Mouse (Mus musculus): ENCODE results near the gene Lmx1a. TPM values are rescaled to one million over a fixed set of nuclear protein-coding genes. Genes with fewer than 3 reads are reported as not detected.

Gene Lmx1a
- polyA plus RNA-seq, 1 experiment from 2014 or later = 0.63 TPM

GRCm38 (mm10) chr1:167754636-167755522 lies 65.8 kb downstream of the Lmx1a start:
- WGBS = 28% methylated on average over 14 of the region's 14 CpGs
- no peak for ATAC-seq (ENCODE audit: insufficient number of reproducible peaks, insufficient read depth, low FRiP score, low TSS enrichment, low read depth)
- H3K27ac ChIP-seq = no peak overlapping the region
- 0 out of 2 replicates have a peak overlapping the region, but pooled peaks have one; percentile 16 for H3K9ac ChIP-seq
- H3K36me3 ChIP-seq = no peaks in the 10 kb centered on the region
- H3K27me3 ChIP-seq = 0 out of 2 replicates have a peak, but pooled peaks cover 5% of the 10 kb centered on the region
- H3K9me3 ChIP-seq = no peaks in the 10 kb centered on the region
- H3K4me1 ChIP-seq = peaks cover 21% of the 10 kb centered on the region
- H3K4me3 ChIP-seq = no peak overlapping the region
- no peak overlapping the region for H3K4me2 ChIP-seq

- no peak for ATAC-seq (ENCODE audit: insufficient number of reproducible peaks, insufficient read depth, low FRiP score, low TSS enrichment, low read depth)
- H3K27me3 ChIP-seq = peaks cover 8% of the 10 kb centered on the region; the same call in 1 of the 2 replicates
- H3K4me2 ChIP-seq = no peak overlapping the region
- H3K27ac ChIP-seq = no peak overlapping the region
- no peaks in the 10 kb centered on the region for H3K9me3 ChIP-seq
- H3K4me1 ChIP-seq = peaks cover 35% of the 10 kb centered on the region
- WGBS = 52% methylated on average over 8 of the region's 8 CpGs
- no peaks in the 10 kb centered on the region for H3K36me3 ChIP-seq
- no peak overlapping the region for H3K9ac ChIP-seq
- no peak overlapping the region for H3K4me3 ChIP-seq
Measured at GRCm38 (mm10) chr1:167758208-167758607, 69.2 kb downstream of the Lmx1a start.

GRCm38 (mm10) chr1:167760307-167760706 lies 71.3 kb downstream of the Lmx1a start:
- Histone ChIP-seq H3K36me3 (no peaks in the 10 kb centered on the region), H3K4me2 (no peak overlapping the region), H3K9me3 (no peaks in the 10 kb centered on the region), H3K9ac (no peak overlapping the region), H3K4me1 (peaks cover 26% of the 10 kb centered on the region), H3K4me3 (no peak overlapping the region), H3K27ac (no peak overlapping the region), H3K27me3 (peaks cover 8% of the 10 kb centered on the region; the same call in 1 of the 2 replicates)
- 84% methylated on average over 10 of the region's 10 CpGs for WGBS
- ATAC-seq (ENCODE audit: insufficient number of reproducible peaks, insufficient read depth, low FRiP score, low TSS enrichment, low read depth) = no peak

- Histone ChIP-seq H3K9me3 (no peaks in the 10 kb centered on the region), H3K27me3 (peaks cover 8% of the 10 kb centered on the region; the same call in 1 of the 2 replicates), H3K9ac (no peak overlapping the region), H3K4me3 (no peak overlapping the region), H3K4me1 (peaks cover 26% of the 10 kb centered on the region), H3K4me2 (peak overlapping the region; percentile 29), H3K36me3 (no peaks in the 10 kb centered on the region), H3K27ac (peak overlapping the region; percentile 56)
- WGBS = 6% methylated on average over 13 of the region's 13 CpGs
- ATAC-seq (ENCODE audit: insufficient number of reproducible peaks, insufficient read depth, low FRiP score, low TSS enrichment, low read depth) = no peak
Measured at GRCm38 (mm10) chr1:167761785-167762223, 72.8 kb downstream of the Lmx1a start.

- no peak for ATAC-seq (ENCODE audit: insufficient number of reproducible peaks, insufficient read depth, low FRiP score, low TSS enrichment, low read depth)
- Histone ChIP-seq H3K27ac (no peak overlapping the region), H3K36me3 (no peaks in the 10 kb centered on the region), H3K4me3 (no peak overlapping the region), H3K4me1 (peaks cover 23% of the 10 kb centered on the region), H3K9ac (no peak overlapping the region), H3K4me2 (no peak overlapping the region), H3K27me3 (no peaks in the 10 kb centered on the region), H3K9me3 (no peaks in the 10 kb centered on the region)
- WGBS = 89% methylated on average over 4 of the region's 4 CpGs
Measured at GRCm38 (mm10) chr1:167766619-167767018, 77.6 kb downstream of the Lmx1a start.

- H3K27me3 ChIP-seq = no peaks in the 10 kb centered on the region
- WGBS = 31% methylated on average over 7 of the region's 7 CpGs
- no peak overlapping the region for H3K9ac ChIP-seq
- no peaks in the 10 kb centered on the region for H3K36me3 ChIP-seq
- H3K9me3 ChIP-seq = no peaks in the 10 kb centered on the region
- peak overlapping the region; percentile 5; the same call in 1 of the 2 replicates for H3K27ac ChIP-seq
- ATAC-seq (ENCODE audit: insufficient number of reproducible peaks, insufficient read depth, low FRiP score, low TSS enrichment, low read depth) = no peak
- H3K4me1 ChIP-seq = peaks cover 11% of the 10 kb centered on the region
- no peak overlapping the region for H3K4me2 ChIP-seq
- no peak overlapping the region for H3K4me3 ChIP-seq
Measured at GRCm38 (mm10) chr1:167770457-167770856, 81.4 kb downstream of the Lmx1a start.

- no peak overlapping the region for H3K27ac ChIP-seq
- no peak overlapping the region for H3K9ac ChIP-seq
- 71% methylated on average over 4 of the region's 5 CpGs for WGBS
- no peaks in the 10 kb centered on the region for H3K36me3 ChIP-seq
- H3K27me3 ChIP-seq = no peaks in the 10 kb centered on the region
- H3K4me2 ChIP-seq = no peak overlapping the region
- ATAC-seq (ENCODE audit: insufficient number of reproducible peaks, insufficient read depth, low FRiP score, low TSS enrichment, low read depth) = no peak
- H3K4me3 ChIP-seq = no peak overlapping the region
- no peaks in the 10 kb centered on the region for H3K9me3 ChIP-seq
- peaks cover 13% of the 10 kb centered on the region for H3K4me1 ChIP-seq
Measured at GRCm38 (mm10) chr1:167779766-167780488, 90.9 kb downstream of the Lmx1a start.

GRCm38 (mm10) chr1:167781787-167782484 lies 92.9 kb downstream of the Lmx1a start:
- WGBS = 59% methylated on average over 10 of the region's 10 CpGs
- no peaks in the 10 kb centered on the region for H3K9me3 ChIP-seq
- H3K9ac ChIP-seq = no peak overlapping the region
- H3K27ac ChIP-seq = no peak overlapping the region
- no peak for ATAC-seq (ENCODE audit: insufficient number of reproducible peaks, insufficient read depth, low FRiP score, low TSS enrichment, low read depth)
- no peak overlapping the region for H3K4me3 ChIP-seq
- H3K36me3 ChIP-seq = no peaks in the 10 kb centered on the region
- peaks cover 13% of the 10 kb centered on the region for H3K4me1 ChIP-seq
- H3K4me2 ChIP-seq = no peak overlapping the region
- peaks cover 5% of the 10 kb centered on the region; the same call in 1 of the 2 replicates for H3K27me3 ChIP-seq

- Histone ChIP-seq H3K36me3 (no peaks in the 10 kb centered on the region), H3K27ac (no peak overlapping the region), H3K27me3 (peaks cover 5% of the 10 kb centered on the region; the same call in 1 of the 2 replicates), H3K4me1 (peaks cover 16% of the 10 kb centered on the region), H3K4me3 (no peak overlapping the region), H3K9me3 (no peaks in the 10 kb centered on the region), H3K4me2 (no peak overlapping the region), H3K9ac (no peak overlapping the region)
- WGBS = 77% methylated on average over 2 of the region's 2 CpGs
- ATAC-seq (ENCODE audit: insufficient number of reproducible peaks, insufficient read depth, low FRiP score, low TSS enrichment, low read depth) = no peak
Measured at GRCm38 (mm10) chr1:167784067-167784466, 95.0 kb downstream of the Lmx1a start.

GRCm38 (mm10) chr1:167788684-167789413 lies 99.8 kb downstream of the Lmx1a start:
- Histone ChIP-seq H3K27me3 (peaks cover 5% of the 10 kb centered on the region; the same call in 1 of the 2 replicates), H3K9ac (no peak overlapping the region), H3K36me3 (no peaks in the 10 kb centered on the region), H3K4me3 (no peak overlapping the region), H3K9me3 (no peaks in the 10 kb centered on the region), H3K27ac (no peak overlapping the region), H3K4me2 (no peak overlapping the region), H3K4me1 (0 out of 2 replicates have a peak, but pooled peaks cover 2% of the 10 kb centered on the region)
- ATAC-seq (ENCODE audit: insufficient number of reproducible peaks, insufficient read depth, low FRiP score, low TSS enrichment, low read depth) = no peak
- 57% methylated on average over 12 of the region's 12 CpGs for whole genome bisulfite sequencing
